Mouse (Mus musculus): ENCODE data around the gene Prr9. TPM values are rescaled to one million over a fixed set of nuclear protein-coding genes. Genes with fewer than 3 reads are reported as not detected.

Gene Prr9
- total RNA-seq, 1 experiment = not detected

DNA sequence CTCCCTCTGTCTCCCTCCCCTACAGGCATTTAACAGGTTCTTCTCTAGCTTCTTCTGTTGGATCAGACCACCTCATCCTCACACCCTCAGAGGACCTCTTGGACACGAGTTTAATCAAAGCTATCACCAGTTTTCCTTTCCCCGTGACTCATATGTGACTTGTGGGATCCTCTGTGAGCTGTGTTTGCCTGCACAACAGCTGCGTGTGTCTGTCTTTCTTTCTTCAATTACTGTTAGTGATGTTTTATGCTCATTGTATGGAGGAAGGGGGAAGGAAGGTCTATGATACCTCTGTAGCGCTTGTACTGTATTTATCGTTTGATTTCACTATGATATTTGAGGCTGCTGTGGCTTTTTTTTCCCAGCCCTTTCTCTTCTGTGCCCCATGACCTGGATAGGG lies 24.2 kb upstream of the Prr9 start:
- Histone ChIP-seq H3K36me3 (ENCODE audit: control insufficient read depth, insufficient read depth, low read length, poor library complexity, severe bottlenecking) (no peaks in the 10 kb centered on the region), H3K27ac (ENCODE audit: insufficient read depth, low read depth, low read length, poor library complexity, severe bottlenecking) (no peak overlapping the region), H3K9me3 (ENCODE audit: control insufficient read depth, insufficient read depth, low read depth, low read length) (no peaks in the 10 kb centered on the region), H3K4me1 (ENCODE audit: control insufficient read depth in 2 of 2, insufficient read depth in 2 of 2, low read length in 2 of 2, poor library complexity in 1 of 2) (no peaks in the 10 kb centered on the region), H3K4me3 (ENCODE audit: insufficient read depth in 1 of 2, low read depth in 1 of 2, low read length in 2 of 2, poor library complexity in 1 of 2, severe bottlenecking in 1 of 2) (no peak overlapping the region), H3K9ac (ENCODE audit: insufficient read depth, low read depth, low read length, poor library complexity, severe bottlenecking) (no peak overlapping the region)
- TF ChIP-seq ZNF384 (IDR thresholded peaks at IDR 0.05; ENCODE audit: low read depth, low read length) = no peak
- no peak for TF ChIP-seq HCFC1 (IDR thresholded peaks at IDR 0.05; ENCODE audit: borderline replicate concordance, insufficient read depth, low read length)
- no peak for TF ChIP-seq CHD2 (IDR thresholded peaks at IDR 0.05; ENCODE audit: low read depth, low read length)
- TF ChIP-seq ZC3H11A (IDR thresholded peaks at IDR 0.05; ENCODE audit: borderline replicate concordance, low read depth, low read length) = no peak
- TF ChIP-seq MAFK (IDR thresholded peaks at IDR 0.05; ENCODE audit: insufficient read depth, low read depth, low read length) = no peak
- in situ Hi-C loops (cut with MboI; ENCODE audit: low sequenced_read_pairs in 2 of 2, unreplicated experiment in 2 of 2) = no loop called here
- DNase-seq (ENCODE audit: low read depth, low spot score) = no peak

DNA sequence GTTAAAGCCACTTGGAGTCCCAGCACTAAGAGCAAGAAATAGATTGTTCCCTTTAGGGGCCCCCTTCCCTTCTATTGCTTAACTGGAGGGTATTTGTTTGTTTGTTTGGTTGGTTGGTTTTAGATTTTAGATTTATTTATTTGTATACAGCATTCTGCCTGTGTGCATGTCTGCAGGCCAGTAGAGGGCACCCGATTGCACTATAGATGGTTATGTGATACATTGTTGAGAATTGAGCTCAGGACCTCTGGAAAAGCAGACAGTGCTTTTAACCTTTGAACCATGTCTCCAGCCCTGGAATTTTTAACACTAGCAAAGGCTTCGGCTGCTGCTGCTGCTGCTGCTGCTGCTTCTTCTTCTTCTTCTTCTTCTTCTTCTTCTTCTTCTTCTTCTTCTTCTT lies 23.7 kb upstream of the Prr9 start:
- no peaks in the 10 kb centered on the region for H3K36me3 ChIP-seq (ENCODE audit: control insufficient read depth, insufficient read depth, low read length, poor library complexity, severe bottlenecking)
- no peak for TF ChIP-seq ZC3H11A (IDR thresholded peaks at IDR 0.05; ENCODE audit: borderline replicate concordance, low read depth, low read length)
- TF ChIP-seq ZNF384 (IDR thresholded peaks at IDR 0.05; ENCODE audit: low read depth, low read length) = no peak
- no peak for TF ChIP-seq CHD2 (IDR thresholded peaks at IDR 0.05; ENCODE audit: low read depth, low read length)
- no peak for TF ChIP-seq MAFK (IDR thresholded peaks at IDR 0.05; ENCODE audit: insufficient read depth, low read depth, low read length)
- TF ChIP-seq HCFC1 (IDR thresholded peaks at IDR 0.05; ENCODE audit: borderline replicate concordance, insufficient read depth, low read length) = no peak
- no peak for DNase-seq (ENCODE audit: low read depth, low spot score)
- H3K4me3 ChIP-seq (ENCODE audit: insufficient read depth in 1 of 2, low read depth in 1 of 2, low read length in 2 of 2, poor library complexity in 1 of 2, severe bottlenecking in 1 of 2) = no peak overlapping the region
- no peak overlapping the region for H3K9ac ChIP-seq (ENCODE audit: insufficient read depth, low read depth, low read length, poor library complexity, severe bottlenecking)
- no peaks in the 10 kb centered on the region for H3K4me1 ChIP-seq (ENCODE audit: control insufficient read depth in 2 of 2, insufficient read depth in 2 of 2, low read length in 2 of 2, poor library complexity in 1 of 2)
- in situ Hi-C loops (cut with MboI; ENCODE audit: low sequenced_read_pairs in 2 of 2, unreplicated experiment in 2 of 2) = no loop called here
- H3K9me3 ChIP-seq (ENCODE audit: control insufficient read depth, insufficient read depth, low read depth, low read length) = no peaks in the 10 kb centered on the region
- H3K27ac ChIP-seq (ENCODE audit: insufficient read depth, low read depth, low read length, poor library complexity, severe bottlenecking) = no peak overlapping the region

- Histone ChIP-seq H3K4me3 (ENCODE audit: insufficient read depth in 1 of 2, low read depth in 1 of 2, low read length in 2 of 2, poor library complexity in 1 of 2, severe bottlenecking in 1 of 2) (no peak within 1 kb of the TSS), H3K36me3 (ENCODE audit: control insufficient read depth, insufficient read depth, low read length, poor library complexity, severe bottlenecking) (no peaks in the 10 kb centered on the region), H3K27ac (ENCODE audit: insufficient read depth, low read depth, low read length, poor library complexity, severe bottlenecking) (no peak within 1 kb of the TSS), H3K4me1 (ENCODE audit: control insufficient read depth in 2 of 2, insufficient read depth in 2 of 2, low read length in 2 of 2, poor library complexity in 1 of 2) (no peaks in the 10 kb centered on the region), H3K9ac (ENCODE audit: insufficient read depth, low read depth, low read length, poor library complexity, severe bottlenecking) (no peak within 1 kb of the TSS), H3K9me3 (ENCODE audit: control insufficient read depth, insufficient read depth, low read depth, low read length) (no peaks in the 10 kb centered on the region)
- in situ Hi-C loops (cut with MboI; ENCODE audit: low sequenced_read_pairs in 2 of 2, unreplicated experiment in 2 of 2) = no loop called here
- TF ChIP-seq ZC3H11A (IDR thresholded peaks at IDR 0.05; ENCODE audit: borderline replicate concordance, low read depth, low read length) (no peak), HCFC1 (IDR thresholded peaks at IDR 0.05; ENCODE audit: borderline replicate concordance, insufficient read depth, low read length) (no peak), ZNF384 (IDR thresholded peaks at IDR 0.05; ENCODE audit: low read depth, low read length) (no peak), MAFK (IDR thresholded peaks at IDR 0.05; ENCODE audit: insufficient read depth, low read depth, low read length) (no peak), CHD2 (IDR thresholded peaks at IDR 0.05; ENCODE audit: low read depth, low read length) (no peak)
- no peak for DNase-seq (ENCODE audit: low read depth, low spot score)
Measured at GRCm38 (mm10) chr3:92142644-92143043, 18.9 kb upstream of the Prr9 start, which contains the start of gene Lelp1. Gene Lelp1 (minus strand): TSS chr3:92142744.

- Histone ChIP-seq H3K9me3 (ENCODE audit: control insufficient read depth, insufficient read depth, low read depth, low read length) (no peaks in the 10 kb centered on the region), H3K4me3 (ENCODE audit: insufficient read depth in 1 of 2, low read depth in 1 of 2, low read length in 2 of 2, poor library complexity in 1 of 2, severe bottlenecking in 1 of 2) (no peak overlapping the region), H3K36me3 (ENCODE audit: control insufficient read depth, insufficient read depth, low read length, poor library complexity, severe bottlenecking) (no peaks in the 10 kb centered on the region), H3K4me1 (ENCODE audit: control insufficient read depth in 2 of 2, insufficient read depth in 2 of 2, low read length in 2 of 2, poor library complexity in 1 of 2) (no peaks in the 10 kb centered on the region), H3K9ac (ENCODE audit: insufficient read depth, low read depth, low read length, poor library complexity, severe bottlenecking) (no peak overlapping the region), H3K27ac (ENCODE audit: insufficient read depth, low read depth, low read length, poor library complexity, severe bottlenecking) (no peak overlapping the region)
- in situ Hi-C loops (cut with MboI; ENCODE audit: low sequenced_read_pairs in 2 of 2, unreplicated experiment in 2 of 2) = no loop called here
- no peak for TF ChIP-seq HCFC1 (IDR thresholded peaks at IDR 0.05; ENCODE audit: borderline replicate concordance, insufficient read depth, low read length)
- no peak for TF ChIP-seq ZC3H11A (IDR thresholded peaks at IDR 0.05; ENCODE audit: borderline replicate concordance, low read depth, low read length)
- no peak for TF ChIP-seq MAFK (IDR thresholded peaks at IDR 0.05; ENCODE audit: insufficient read depth, low read depth, low read length)
- TF ChIP-seq CHD2 (IDR thresholded peaks at IDR 0.05; ENCODE audit: low read depth, low read length) = no peak
- no peak for TF ChIP-seq ZNF384 (IDR thresholded peaks at IDR 0.05; ENCODE audit: low read depth, low read length)
- no peak for DNase-seq (ENCODE audit: low read depth, low spot score)
Measured at GRCm38 (mm10) chr3:92120902-92121301, 2.8 kb downstream of the Prr9 start.

DNA sequence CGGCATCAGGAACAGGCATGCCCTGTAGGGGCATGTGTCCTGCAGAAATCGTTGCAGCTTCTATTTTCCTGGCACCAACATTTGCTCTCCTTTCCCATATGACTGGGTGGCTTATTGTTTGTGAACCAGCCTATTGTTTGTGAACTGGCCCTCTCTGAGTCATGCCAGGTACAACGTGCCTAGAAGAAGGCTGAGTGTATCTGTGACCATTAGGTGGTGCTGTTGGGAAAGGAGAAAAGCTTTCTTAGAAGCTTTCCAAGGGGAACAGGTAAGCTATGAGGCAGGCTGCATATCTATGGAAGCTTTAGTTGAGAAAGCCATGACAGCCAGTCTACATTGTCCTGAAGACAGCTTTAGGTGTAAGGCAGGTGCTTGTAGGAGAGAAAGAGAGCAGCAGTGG lies 5.8 kb downstream of the Prr9 start:
- DNase-seq (ENCODE audit: low read depth, low spot score) = peak; percentile 36
- in situ Hi-C loops (cut with MboI; ENCODE audit: low sequenced_read_pairs in 2 of 2, unreplicated experiment in 2 of 2) = no loop called here
- H3K9me3 ChIP-seq (ENCODE audit: control insufficient read depth, insufficient read depth, low read depth, low read length) = no peaks in the 10 kb centered on the region

More for the DNA sequence above, 5.8 kb downstream of the Prr9 start:
- Histone ChIP-seq H3K9ac (ENCODE audit: insufficient read depth, low read depth, low read length, poor library complexity, severe bottlenecking) (no peak overlapping the region), H3K4me1 (ENCODE audit: control insufficient read depth in 2 of 2, insufficient read depth in 2 of 2, low read length in 2 of 2, poor library complexity in 1 of 2) (no peaks in the 10 kb centered on the region), H3K27ac (ENCODE audit: insufficient read depth, low read depth, low read length, poor library complexity, severe bottlenecking) (no peak overlapping the region), H3K36me3 (ENCODE audit: control insufficient read depth, insufficient read depth, low read length, poor library complexity, severe bottlenecking) (no peaks in the 10 kb centered on the region), H3K4me3 (ENCODE audit: insufficient read depth in 1 of 2, low read depth in 1 of 2, low read length in 2 of 2, poor library complexity in 1 of 2, severe bottlenecking in 1 of 2) (no peak overlapping the region)
- TF ChIP-seq HCFC1 (IDR thresholded peaks at IDR 0.05; ENCODE audit: borderline replicate concordance, insufficient read depth, low read length) = no peak
- no peak for TF ChIP-seq ZC3H11A (IDR thresholded peaks at IDR 0.05; ENCODE audit: borderline replicate concordance, low read depth, low read length)
- TF ChIP-seq ZNF384 (IDR thresholded peaks at IDR 0.05; ENCODE audit: low read depth, low read length) = no peak
- no peak for TF ChIP-seq MAFK (IDR thresholded peaks at IDR 0.05; ENCODE audit: insufficient read depth, low read depth, low read length)
- no peak for TF ChIP-seq CHD2 (IDR thresholded peaks at IDR 0.05; ENCODE audit: low read depth, low read length)

Measured in ES-E14 (cell line).